Mouse (Mus musculus) bone marrow macrophage, adult 2 months (primary cell): ENCODE data around the gene Lmo7.

Experiments
- CTCF ChIP-seq: IDR thresholded peaks from 2 replicates; pipeline ENCODE4 v1.5.1; 2012; ENCODE audit warnings: low read depth, mild to moderate bottlenecking, low read length, moderate library complexity
- POLR2A ChIP-seq: IDR thresholded peaks from 2 replicates; pipeline ENCODE4 v1.6.1; 2012; ENCODE audit warnings: mild to moderate bottlenecking, low read depth, low read length, borderline replicate concordance

GRCm38 (mm10) chr14:101784315-101784945 lies 54.7 kb downstream of the Lmo7 start:
- TF ChIP-seq POLR2A (no peak), CTCF (no peak)
